19 mouse cellular contexts compared by ENCODE assay signal in the genomic region with DNA sequence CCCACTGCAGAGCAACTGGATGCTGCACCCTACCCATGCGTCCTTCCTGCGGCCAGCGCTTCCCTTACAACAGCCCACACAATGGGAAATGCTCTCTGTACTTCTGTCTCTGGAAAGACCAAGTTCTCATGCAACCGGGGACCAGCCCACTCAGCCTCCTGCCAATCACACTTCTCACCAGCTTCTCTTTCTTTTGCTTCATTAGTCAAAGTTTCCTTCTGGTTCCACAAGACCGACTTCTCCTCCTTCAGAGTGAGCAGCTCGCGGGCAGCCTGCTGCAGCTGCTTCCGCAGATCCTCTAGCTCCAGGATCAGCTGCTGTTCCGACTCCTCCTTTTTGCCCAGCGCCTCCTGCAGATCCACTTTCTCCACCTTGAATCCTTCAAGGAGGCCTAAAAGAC. TPM values are rescaled to one million over a fixed set of nuclear protein-coding genes. Genes with fewer than 3 reads are reported as not detected.
"Had no signal": no experiment of that assay in that cellular context is flagged by ENCODE, and none has a peak within 500 bp of the region (broad histone marks: within the 10 kb centered on the region; RNA-seq: fewer than 3 reads in every experiment).

No protein-coding gene starts in this region.

- DNase-seq: kidney, adult 18-20 months; kidney, postnatal 10 days; left cerebral cortex, postnatal 4 days; lung, adult 18-20 months; lung, postnatal 36 days; thymus, adult 18-20 months; thymus, postnatal 14 days had no signal

- ATAC-seq: intestine, embryonic 15.5 days; midbrain, embryonic 13.5 days had no signal

- H3K9ac ChIP-seq: intestine, embryonic 15.5 days; limb, embryonic 13.5 days; liver, embryonic 14.5 days; midbrain, embryonic 13.5 days had no signal

- H3K27me3 ChIP-seq: intestine, embryonic 15.5 days; limb, embryonic 13.5 days; midbrain, embryonic 13.5 days had no signal

- H3K4me1 ChIP-seq: intestine, embryonic 15.5 days; limb, embryonic 13.5 days; midbrain, embryonic 13.5 days had no signal

- H3K27ac ChIP-seq: intestine, embryonic 15.5 days; limb, embryonic 13.5 days; liver, embryonic 14.5 days; midbrain, embryonic 13.5 days; stomach, postnatal 0 days had no signal

- H3K4me3 ChIP-seq: intestine, embryonic 15.5 days; limb, embryonic 13.5 days; midbrain, embryonic 13.5 days had no signal

- H3K4me2 ChIP-seq: intestine, embryonic 15.5 days; limb, embryonic 13.5 days; midbrain, embryonic 13.5 days had no signal

- H3K9me3 ChIP-seq: intestine, embryonic 15.5 days; limb, embryonic 13.5 days; midbrain, embryonic 13.5 days had no signal

RNA-seq across cellular contexts. Expression of a gene that starts 31.7 kb away (rescaled TPM):
- total RNA-seq: layer of hippocampus, postnatal 36 days; left cerebral cortex, postnatal 10 days; left cerebral cortex, postnatal 4 days; liver, adult 2 months; midbrain, postnatal 0 days had no signal
- polyA plus RNA-seq: limb, embryonic 13.5 days; liver, adult 2 months; liver, embryonic 14.5 days; lung, embryonic 16.5 days; midbrain, embryonic 13.5 days; midbrain, postnatal 0 days; neural tube, embryonic 14.5 days had no signal

RNA-seq across cellular contexts. Expression of a gene that starts 40.4 kb away (rescaled TPM):
- total RNA-seq: layer of hippocampus, postnatal 36 days; left cerebral cortex, postnatal 10 days; left cerebral cortex, postnatal 4 days; liver, adult 2 months; megakaryocyte progenitor cell, adult 5-6 weeks; midbrain, postnatal 0 days had no signal
- polyA plus RNA-seq: intestine, embryonic 15.5 days; limb, embryonic 13.5 days; liver, adult 2 months; liver, embryonic 14.5 days; midbrain, embryonic 13.5 days; midbrain, postnatal 0 days; neural tube, embryonic 14.5 days had no signal
